Mouse (Mus musculus): ENCODE measurements around the gene Lrrc10b. TPM values are rescaled to one million over a fixed set of nuclear protein-coding genes. Genes with fewer than 3 reads are reported as not detected.

Lrrc10b gene
- total and polyA plus RNA-seq, 3 experiments = not detected

- ATAC-seq (ENCODE audit: extremely low read depth, insufficient number of reproducible peaks, low FRiP score, poor library complexity, severe bottlenecking) (no peak), DNase-seq (ENCODE audit: low spot score) (no peak)
- no peaks in the 10 kb centered on the region for H3K36me3 ChIP-seq (replicated peaks)
- H3K4me3 ChIP-seq (ENCODE audit: low read depth, low read length) = no peak overlapping the region
- H3K27me3 ChIP-seq (ENCODE audit: insufficient read depth, low read length) = no peaks in the 10 kb centered on the region; the same call in 1 of the 2 replicates
- H3K9me3 ChIP-seq (replicated peaks) = no peaks in the 10 kb centered on the region
- H3K4me1 ChIP-seq (ENCODE audit: insufficient read depth, low read depth, low read length) = no peaks in the 10 kb centered on the region; the same call in 1 of the 2 replicates
- TF ChIP-seq GATA2 (IDR thresholded peaks at IDR 0.05; ENCODE audit: borderline replicate concordance, low read depth, low read length) = no peak
- no peak for TF ChIP-seq POLR2AphosphoS5 (IDR thresholded peaks at IDR 0.05; ENCODE audit: insufficient replicate concordance, low read depth, low read length)
- TF ChIP-seq GATA1 (IDR thresholded peaks at IDR 0.05; ENCODE audit: borderline replicate concordance, low read length) = no peak
- TF ChIP-seq CTCF (IDR thresholded peaks at IDR 0.05; ENCODE audit: low read depth, low read length) = no peak
- no peak for TF ChIP-seq TAL1 (conservative IDR thresholded peaks at IDR 0.05; ENCODE audit: low read depth, low read length)
These were observed 43.5 kb downstream of the Lrrc10b start for GRCm38 (mm10) chr19:10413701-10414242.

Other genes starting within 250 kb of the Lrrc10b start
- gene Myrf, start 216.7 kb downstream of the Lrrc10b start, total RNA-seq (2014; fragmentation: Nextera tagmentation) = not detected in 2 replicates
- gene Myrf, start 216.7 kb downstream of the Lrrc10b start, total RNA-seq (2017) = 0.12 and 0.22 TPM in 2 replicates
- gene Myrf, start 216.7 kb downstream of the Lrrc10b start, polyA plus RNA-seq (2012) = not detected in 2 replicates
- not detected in 2 replicates for gene Dagla, start 152.6 kb downstream of the Lrrc10b start, total RNA-seq (2014; fragmentation: Nextera tagmentation)
- under 0.01 and 0.11 TPM in 2 replicates for gene Dagla, start 152.6 kb downstream of the Lrrc10b start, total RNA-seq (2017)
- gene Dagla, start 152.6 kb downstream of the Lrrc10b start, polyA plus RNA-seq (2012) = not detected in 2 replicates
- 3.8 TPM in 1 of 2 replicates, not detected in the other for gene Syt7, start 68.4 kb downstream of the Lrrc10b start, total RNA-seq (2014; fragmentation: Nextera tagmentation)
- under 0.01 and 0.05 TPM in 2 replicates for gene Syt7, start 68.4 kb downstream of the Lrrc10b start, total RNA-seq (2017)
- gene Syt7, start 68.4 kb downstream of the Lrrc10b start, polyA plus RNA-seq (2012) = not detected in 2 replicates
- 0.53 and 1.1 TPM in 2 replicates for gene Ppp1r32, start 25.5 kb upstream of the Lrrc10b start, total RNA-seq (2014; fragmentation: Nextera tagmentation)
- 0.12 TPM in 1 of 2 replicates, not detected in the other for gene Ppp1r32, start 25.5 kb upstream of the Lrrc10b start, total RNA-seq (2017)
- gene Ppp1r32, start 25.5 kb upstream of the Lrrc10b start, polyA plus RNA-seq (2012) = 0.51 and 0.52 TPM in 2 replicates
- 108 and 119 TPM in 2 replicates for gene Cpsf7, start 67.8 kb upstream of the Lrrc10b start, total RNA-seq (2014; fragmentation: Nextera tagmentation)
- 48.5 and 48.6 TPM in 2 replicates for gene Cpsf7, start 67.8 kb upstream of the Lrrc10b start, total RNA-seq (2017)
- gene Cpsf7, start 67.8 kb upstream of the Lrrc10b start, polyA plus RNA-seq (2012) = 47.4 and 69.0 TPM in 2 replicates
- gene Sdhaf2, start 68.7 kb upstream of the Lrrc10b start, total RNA-seq (2014; fragmentation: Nextera tagmentation) = 89.1 and 102 TPM in 2 replicates
- gene Sdhaf2, start 68.7 kb upstream of the Lrrc10b start, total RNA-seq (2017) = 145 and 154 TPM in 2 replicates
- 5.7 and 7.0 TPM in 2 replicates for gene Sdhaf2, start 68.7 kb upstream of the Lrrc10b start, polyA plus RNA-seq (2012)
- 20.3 and 25.6 TPM in 2 replicates for gene Tmem216, start 98.8 kb upstream of the Lrrc10b start, total RNA-seq (2014; fragmentation: Nextera tagmentation)
- gene Tmem216, start 98.8 kb upstream of the Lrrc10b start, total RNA-seq (2017) = 14.6 and 17.5 TPM in 2 replicates
- gene Tmem216, start 98.8 kb upstream of the Lrrc10b start, polyA plus RNA-seq (2012) = 1.7 and 1.9 TPM in 2 replicates
- 23.1 and 23.5 TPM in 2 replicates for gene Cyb561a3, start 119.7 kb upstream of the Lrrc10b start, total RNA-seq (2014; fragmentation: Nextera tagmentation)
- gene Cyb561a3, start 119.7 kb upstream of the Lrrc10b start, total RNA-seq (2017) = 18.0 and 22.5 TPM in 2 replicates
- 6.3 and 8.2 TPM in 2 replicates for gene Cyb561a3, start 119.7 kb upstream of the Lrrc10b start, polyA plus RNA-seq (2012)
- 50.1 and 61.6 TPM in 2 replicates for gene Tmem138, start 119.9 kb upstream of the Lrrc10b start, total RNA-seq (2014; fragmentation: Nextera tagmentation)
- 9.7 and 13.5 TPM in 2 replicates for gene Tmem138, start 119.9 kb upstream of the Lrrc10b start, total RNA-seq (2017)
- gene Tmem138, start 119.9 kb upstream of the Lrrc10b start, polyA plus RNA-seq (2012) = 4.6 and 5.0 TPM in 2 replicates
- gene Ddb1, start 147.9 kb upstream of the Lrrc10b start, total RNA-seq (2014; fragmentation: Nextera tagmentation) = 334 and 389 TPM in 2 replicates
- gene Ddb1, start 147.9 kb upstream of the Lrrc10b start, total RNA-seq (2017) = 516 and 542 TPM in 2 replicates
- gene Ddb1, start 147.9 kb upstream of the Lrrc10b start, polyA plus RNA-seq (2012) = 29.5 and 30.8 TPM in 2 replicates
- 10.9 and 11.7 TPM in 2 replicates for gene Tkfc, start 148.2 kb upstream of the Lrrc10b start, total RNA-seq (2014; fragmentation: Nextera tagmentation)
- 6.7 and 6.8 TPM in 2 replicates for gene Tkfc, start 148.2 kb upstream of the Lrrc10b start, total RNA-seq (2017)
- 2.7 and 4.6 TPM in 2 replicates for gene Tkfc, start 148.2 kb upstream of the Lrrc10b start, polyA plus RNA-seq (2012)
- gene Vwce, start 176.7 kb upstream of the Lrrc10b start, total RNA-seq (2014; fragmentation: Nextera tagmentation) = 1.2 and 1.4 TPM in 2 replicates
- 0.06 and 0.16 TPM in 2 replicates for gene Vwce, start 176.7 kb upstream of the Lrrc10b start, total RNA-seq (2017)
- gene Vwce, start 176.7 kb upstream of the Lrrc10b start, polyA plus RNA-seq (2012) = 0.24 and 0.32 TPM in 2 replicates
- 1.6 and 2.4 TPM in 2 replicates for gene Pga5, start 220.6 kb upstream of the Lrrc10b start, total RNA-seq (2014; fragmentation: Nextera tagmentation)
- 1.6 and 1.9 TPM in 2 replicates for gene Pga5, start 220.6 kb upstream of the Lrrc10b start, total RNA-seq (2017)
- 0.14 TPM in 2 replicates for gene Pga5, start 220.6 kb upstream of the Lrrc10b start, polyA plus RNA-seq (2012)
- gene Vps37c, start 231.3 kb upstream of the Lrrc10b start, total RNA-seq (2014; fragmentation: Nextera tagmentation) = 16.3 and 27.1 TPM in 2 replicates
- gene Vps37c, start 231.3 kb upstream of the Lrrc10b start, total RNA-seq (2017) = 5.2 TPM in 2 replicates
- 34.9 and 40.0 TPM in 2 replicates for gene Vps37c, start 231.3 kb upstream of the Lrrc10b start, polyA plus RNA-seq (2012)

All from G1E (cell line).